Mouse (Mus musculus) B cell, adult (primary cell): ENCODE data around the gene Gm572. TPM values are rescaled to one million over a fixed set of nuclear protein-coding genes. Genes with fewer than 3 reads are reported as not detected.

Experiments
- total RNA-seq: library from RNA; stranded (reverse); gene quantifications from 4 replicates; pipeline ENCODE4 v1.2.4, GENCODE M21; 2023; ENCODE audit not compliant: inconsistent age

The Gm572 gene
- total RNA-seq = not detected in 4 replicates

GRCm38 (mm10) chr4:148643291-148644156 lies at the start of gene Gm572:
Gene Gm572 (plus strand): TSS chr4:148643317.

GRCm38 (mm10) chr4:148602357-148603120 lies 40.6 kb upstream of the Gm572 start, which contains the start of gene Masp2:
Gene Masp2 (plus strand): TSS chr4:148602554.

GRCm38 (mm10) chr4:148626623-148627185 lies 16.4 kb upstream of the Gm572 start, which contains the start of gene Tardbp:
Gene Tardbp (minus strand): TSS chr4:148627019.

Other genes with a start within 250 kb of the Gm572 start
- gene Ubiad1, start 198.5 kb upstream of the Gm572 start, total RNA-seq = 9.7 to 10.7 TPM (median 10.3 TPM) in 4 replicates
- 47.5 to 51.5 TPM (median 50.0 TPM) in 4 replicates for gene Mtor, start 194.7 kb upstream of the Gm572 start, total RNA-seq
- not detected in 4 replicates for gene Angptl7, start 142.9 kb upstream of the Gm572 start, total RNA-seq
- 106 to 110 TPM (median 109 TPM) in 4 replicates for gene Exosc10, start 84.9 kb upstream of the Gm572 start, total RNA-seq
- 27.6 to 35.9 TPM (median 31.8 TPM) in 4 replicates for gene Srm, start 51.8 kb upstream of the Gm572 start, total RNA-seq
- 0.57 to 1.5 TPM (median 1.3 TPM) in 4 replicates for gene Masp2, start 40.8 kb upstream of the Gm572 start, total RNA-seq
- 323 to 409 TPM (median 352 TPM) in 4 replicates for gene Tardbp, start 16.3 kb upstream of the Gm572 start, total RNA-seq
- gene Casz1, start 161.1 kb downstream of the Gm572 start, total RNA-seq = 32.6 to 35.6 TPM (median 34.8 TPM) in 4 replicates